Mouse (Mus musculus) limb, embryonic 14.5 days (tissue): ENCODE results near the gene Mcpt4. TPM values are rescaled to one million over a fixed set of nuclear protein-coding genes. Genes with fewer than 3 reads are reported as not detected.

Experiments used
- ATAC-seq: fragments of 200-750 bp; cut with Nextera tagmentation; 2 replicates; pipeline ENCODE4 v1.8.0; 2017; ENCODE audit warnings: low read depth, moderate number of reproducible peaks, moderate TSS enrichment; ENCODE audit not compliant: low FRiP score
- DNase-seq: peaks from one replicate; pipeline ENCODE4 v3.0.0-alpha.2; 2015; ENCODE audit warnings: low spot score
- H3K27ac ChIP-seq: fragments of 300-500 bp; sonication (generic); replicated peaks from 2 replicates; pipeline ENCODE4 v1.5.1; 2014; ENCODE audit warnings: low read depth, mild to moderate bottlenecking, low read length, moderate library complexity, mixed read lengths
- H3K27me3 ChIP-seq: fragments of 300-500 bp; sonication (generic); 2 replicates; pipeline ENCODE4 v1.6.1; 2014; ENCODE audit warnings: low read length, mixed read lengths; ENCODE audit not compliant: control insufficient read depth, insufficient read depth
- H3K36me3 ChIP-seq: fragments of 300-500 bp; sonication (generic); 2 replicates; pipeline ENCODE4 v1.6.1; 2014; ENCODE audit warnings: mild to moderate bottlenecking, low read length, moderate library complexity, mixed read lengths; ENCODE audit not compliant: control insufficient read depth, insufficient read depth
- H3K4me1 ChIP-seq: fragments of 300-500 bp; sonication (generic); 2 replicates; pipeline ENCODE4 v1.6.1; 2014; ENCODE audit warnings: antibody characterized with exemption, low read length, mixed read lengths; ENCODE audit not compliant: control insufficient read depth, insufficient read depth
- H3K4me2 ChIP-seq: fragments of 300-500 bp; sonication (generic); replicated peaks from 2 replicates; pipeline ENCODE4 v1.6.1; 2014; ENCODE audit warnings: low read depth, mild to moderate bottlenecking, low read length, moderate library complexity; ENCODE audit not compliant: severe bottlenecking
- H3K4me3 ChIP-seq: fragments of 300-500 bp; sonication (generic); replicated peaks from 2 replicates; pipeline ENCODE4 v1.5.1; 2014; ENCODE audit warnings: low read length
- H3K9ac ChIP-seq: fragments of 300-500 bp; sonication (generic); 2 replicates; pipeline ENCODE4 v1.6.1; 2014; ENCODE audit warnings: mild to moderate bottlenecking, low read depth, low read length, moderate library complexity; ENCODE audit not compliant: severe bottlenecking
- H3K9me3 ChIP-seq: fragments of 300-500 bp; sonication (generic); 2 replicates; pipeline ENCODE4 v1.6.1; 2016; ENCODE audit warnings: low read length; ENCODE audit not compliant: control insufficient read depth
- POLR2A ChIP-seq: fragments of 200-500 bp; IDR thresholded peaks from 2 replicates; pipeline ENCODE4 v1.8.0; 2012; ENCODE audit warnings: inconsistent platforms, mild to moderate bottlenecking, moderate library complexity, borderline replicate concordance; ENCODE audit not compliant: insufficient read depth, insufficient read length; ENCODE audit errors: extremely low read depth
- WGBS: fragments of 180-500 bp; shearing (Covaris S2); extraction: QIAGEN DNeasy Blood & Tissue Kit; methylation state at CpG from one replicate; pipeline ENCODE4 v1.1.7; 2014; 5-methylcytosine and 5-hydroxymethylcytosine counted together
- polyA plus RNA-seq, 2 experiments: library from polyadenylated mRNA; depleted of rRNA in 1 of 2; stranded (reverse) in 1 of 2; unstranded in 1 of 2; fragments of >200 nt; fragmentation: Nextera tagmentation in 1 of 2; extraction: Ambion mirVana in 1 of 2; gene quantifications; 2 replicates each; pipeline versions ENCODE4 v1.2.1 to v1.2.3; 2012 to 2014

Gene Mcpt4
- polyA plus RNA-seq, 2 experiments = 2.4 TPM

GRCm38 (mm10) chr14:56098940-56099339 lies 36.8 kb upstream of the Mcpt4 start:
- no peak for DNase-seq
- Histone ChIP-seq H3K9me3 (no peaks in the 10 kb centered on the region), H3K27me3 (no peaks in the 10 kb centered on the region), H3K4me2 (no peak overlapping the region), H3K4me3 (no peak overlapping the region), H3K27ac (no peak overlapping the region), H3K4me1 (no peaks in the 10 kb centered on the region), H3K9ac (no peak overlapping the region), H3K36me3 (no peaks in the 10 kb centered on the region)
- no peak for ATAC-seq
- TF ChIP-seq POLR2A = no peak
- WGBS = 76% methylated on average over 4 of the region's 4 CpGs

- no peak overlapping the region for H3K27ac ChIP-seq
- DNase-seq = no peak
- ATAC-seq = no peak
Measured at GRCm38 (mm10) chr14:56097597-56097996, 35.5 kb upstream of the Mcpt4 start.

GRCm38 (mm10) chr14:56093353-56093752 lies 31.2 kb upstream of the Mcpt4 start:
- no peak overlapping the region for H3K9ac ChIP-seq
- no peaks in the 10 kb centered on the region for H3K9me3 ChIP-seq
- no peak for TF ChIP-seq POLR2A
- H3K27ac ChIP-seq = no peak overlapping the region
- no peak overlapping the region for H3K4me3 ChIP-seq
- no peaks in the 10 kb centered on the region for H3K36me3 ChIP-seq
- no peaks in the 10 kb centered on the region for H3K27me3 ChIP-seq
- DNase-seq = no peak
- no peaks in the 10 kb centered on the region for H3K4me1 ChIP-seq
- WGBS = 73% methylated on average over 2 of the region's 2 CpGs
- no peak overlapping the region for H3K4me2 ChIP-seq
- no peak for ATAC-seq

More at GRCm38 (mm10) chr14:56097597-56097996, 35.5 kb upstream of the Mcpt4 start:
- no peak overlapping the region for H3K9ac ChIP-seq
- WGBS = 84% methylated on average over 1 of the region's 1 CpGs
- H3K27me3 ChIP-seq = no peaks in the 10 kb centered on the region
- no peak for TF ChIP-seq POLR2A
- H3K4me3 ChIP-seq = no peak overlapping the region
- H3K9me3 ChIP-seq = no peaks in the 10 kb centered on the region
- H3K4me2 ChIP-seq = no peak overlapping the region
- no peaks in the 10 kb centered on the region for H3K36me3 ChIP-seq
- H3K4me1 ChIP-seq = no peaks in the 10 kb centered on the region

GRCm38 (mm10) chr14:56086711-56087110 lies 24.6 kb upstream of the Mcpt4 start:
- Histone ChIP-seq H3K36me3 (no peaks in the 10 kb centered on the region), H3K9me3 (no peaks in the 10 kb centered on the region), H3K27ac (no peak overlapping the region), H3K4me2 (no peak overlapping the region), H3K27me3 (no peaks in the 10 kb centered on the region), H3K9ac (no peak overlapping the region), H3K4me3 (no peak overlapping the region), H3K4me1 (no peaks in the 10 kb centered on the region)
- no peak for TF ChIP-seq POLR2A
- no peak for ATAC-seq
- no peak for DNase-seq
- 75% methylated on average over 3 of the region's 3 CpGs for WGBS

- H3K9me3 ChIP-seq = no peaks in the 10 kb centered on the region
- no peak within 1 kb of the TSS for H3K9ac ChIP-seq
- no peak for ATAC-seq
- H3K4me3 ChIP-seq = no peak within 1 kb of the TSS
- no peak for TF ChIP-seq POLR2A
- no peak for DNase-seq
- H3K27me3 ChIP-seq = no peaks in the 10 kb centered on the region
- no peak within 1 kb of the TSS for H3K27ac ChIP-seq
- 89% methylated on average over 2 of the region's 2 CpGs for WGBS
- H3K4me1 ChIP-seq = no peaks in the 10 kb centered on the region
- no peak within 1 kb of the TSS for H3K4me2 ChIP-seq
- no peaks in the 10 kb centered on the region for H3K36me3 ChIP-seq
Measured at GRCm38 (mm10) chr14:56085167-56085566, 23.1 kb upstream of the Mcpt4 start, which contains the start of gene Mcpt8. Mcpt8 (minus strand) TSS chr14:56085273.

GRCm38 (mm10) chr14:56082016-56082415 lies 19.9 kb upstream of the Mcpt4 start:
- H3K36me3 ChIP-seq = no peaks in the 10 kb centered on the region
- H3K27me3 ChIP-seq = no peaks in the 10 kb centered on the region
- no peak overlapping the region for H3K27ac ChIP-seq
- 86% methylated on average over 4 of the region's 4 CpGs for WGBS
- H3K9me3 ChIP-seq = no peaks in the 10 kb centered on the region
- no peak for TF ChIP-seq POLR2A
- H3K9ac ChIP-seq = no peak overlapping the region
- no peaks in the 10 kb centered on the region for H3K4me1 ChIP-seq
- no peak for ATAC-seq
- no peak for DNase-seq
- no peak overlapping the region for H3K4me2 ChIP-seq
- H3K4me3 ChIP-seq = no peak overlapping the region
